ENCODE assay signal across 8 mouse cellular contexts in genomic region chr14:49829192-49830171, GRCm38 (mm10). TPM values are rescaled to one million over a fixed set of nuclear protein-coding genes. Genes with fewer than 3 reads are reported as not detected.
DNase-seq lines count a peak whose midpoint lies in the region; ATAC-seq lines count a peak whose summit lies in the region.

No protein-coding gene starts in this region.

- no peak for ATAC-seq in heart, embryonic 13.5 days (ENCODE audit: extremely low read depth, insufficient number of reproducible peaks, low FRiP score, low TSS enrichment)
- no peak; the same call in 1 of the 2 replicates for ATAC-seq in embryonic facial prominence, embryonic 14.5 days (ENCODE audit: low read depth)
- ATAC-seq in kidney, embryonic 15.5 days (replicated peaks; ENCODE audit: low FRiP score), result 0 out of 2 replicates have a peak, but pooled peaks have one; percentile 62
- peak; percentile 80 for ATAC-seq in midbrain, embryonic 12.5 days (ENCODE audit: low FRiP score, low read depth)

- intact Hi-C loops in heart, postnatal 14 days (cut with DNase I), result loop anchor here (5.0 kb wide), 1 partner anchor 72 kb away; no protein-coding TSS in a partner anchor

- H3K4me1 ChIP-seq in heart, embryonic 13.5 days, result peaks cover 8% of the 10 kb centered on the region; the same call in 1 of the 2 replicates
- H3K4me1 ChIP-seq in embryonic facial prominence, embryonic 14.5 days (ENCODE audit: control insufficient read depth, insufficient read depth, low read length), result no peaks in the 10 kb centered on the region
- H3K4me1 ChIP-seq in kidney, embryonic 15.5 days, result 0 out of 2 replicates have a peak, but pooled peaks cover 3% of the 10 kb centered on the region
- 0 out of 2 replicates have a peak, but pooled peaks cover 5% of the 10 kb centered on the region for H3K4me1 ChIP-seq in midbrain, embryonic 12.5 days

- no peak overlapping the region for H3K27ac ChIP-seq in heart, embryonic 13.5 days (replicated peaks)
- no peak overlapping the region for H3K27ac ChIP-seq in embryonic facial prominence, embryonic 14.5 days (replicated peaks; ENCODE audit: low read depth, low read length)
- no peak overlapping the region for H3K27ac ChIP-seq in kidney, embryonic 15.5 days
- no peak overlapping the region for H3K27ac ChIP-seq in midbrain, embryonic 12.5 days (replicated peaks)

- no peaks in the 10 kb centered on the region for H3K36me3 ChIP-seq in heart, embryonic 13.5 days
- H3K36me3 ChIP-seq in embryonic facial prominence, embryonic 14.5 days (ENCODE audit: control insufficient read depth, insufficient read depth, low read length), result no peaks in the 10 kb centered on the region
- H3K36me3 ChIP-seq in kidney, embryonic 15.5 days, result no peaks in the 10 kb centered on the region
- no peaks in the 10 kb centered on the region for H3K36me3 ChIP-seq in midbrain, embryonic 12.5 days

- 11% methylated on average over 17 of the region's 17 CpGs for WGBS in heart, embryonic 13.5 days
- WGBS in embryonic facial prominence, embryonic 14.5 days, result 11% methylated on average over 17 of the region's 17 CpGs
- WGBS in kidney, embryonic 15.5 days, result 14% methylated on average over 17 of the region's 17 CpGs
- WGBS in midbrain, embryonic 12.5 days, result 9% methylated on average over 17 of the region's 17 CpGs

- peak overlapping the region; percentile 73 for H3K9ac ChIP-seq in heart, embryonic 13.5 days
- H3K9ac ChIP-seq in embryonic facial prominence, embryonic 14.5 days (ENCODE audit: low read depth, low read length), result no peak overlapping the region
- no peak overlapping the region for H3K9ac ChIP-seq in kidney, embryonic 15.5 days
- peak overlapping the region; percentile 11; the same call in 1 of the 2 replicates for H3K9ac ChIP-seq in midbrain, embryonic 12.5 days (replicated peaks)

- DNase-seq in heart, postnatal 14 days, result no peak
- DNase-seq in embryonic facial prominence, embryonic 14.5 days (ENCODE audit: low spot score), result peak; percentile 19
- DNase-seq in thymus, postnatal 25 days, result no peak
- no peak for DNase-seq in frontal cortex, postnatal 36 days (ENCODE audit: low spot score in 2 of 2)
- DNase-seq in urinary bladder, postnatal 25 days (ENCODE audit: low spot score), result no peak

- peaks cover 3% of the 10 kb centered on the region; the same call in 1 of the 2 replicates for H3K9me3 ChIP-seq in heart, embryonic 13.5 days
- no peaks in the 10 kb centered on the region for H3K9me3 ChIP-seq in embryonic facial prominence, embryonic 14.5 days (ENCODE audit: control insufficient read depth, low read length)
- no peaks in the 10 kb centered on the region for H3K9me3 ChIP-seq in kidney, embryonic 15.5 days (replicated peaks)
- no peaks in the 10 kb centered on the region for H3K9me3 ChIP-seq in midbrain, embryonic 12.5 days

- peak overlapping the region; percentile 46 for H3K4me3 ChIP-seq in heart, embryonic 13.5 days
- H3K4me3 ChIP-seq in embryonic facial prominence, embryonic 14.5 days (ENCODE audit: low read depth, low read length), result peak overlapping the region; percentile 7; the same call in 1 of the 2 replicates
- H3K4me3 ChIP-seq in kidney, embryonic 15.5 days (replicated peaks), result peak overlapping the region; percentile 27
- peak overlapping the region; percentile 29 for H3K4me3 ChIP-seq in midbrain, embryonic 12.5 days

- H3K27me3 ChIP-seq in heart, embryonic 13.5 days (replicated peaks), result no peaks in the 10 kb centered on the region
- H3K27me3 ChIP-seq in embryonic facial prominence, embryonic 14.5 days (replicated peaks; ENCODE audit: control insufficient read depth, insufficient read depth, low read length), result no peaks in the 10 kb centered on the region
- no peaks in the 10 kb centered on the region for H3K27me3 ChIP-seq in kidney, embryonic 15.5 days
- no peaks in the 10 kb centered on the region for H3K27me3 ChIP-seq in midbrain, embryonic 12.5 days

- H3K4me2 ChIP-seq in heart, embryonic 13.5 days, result peak overlapping the region; percentile 72
- H3K4me2 ChIP-seq in embryonic facial prominence, embryonic 14.5 days (ENCODE audit: low read depth, low read length), result peak overlapping the region; percentile 25
- peak overlapping the region; percentile 57 for H3K4me2 ChIP-seq in kidney, embryonic 15.5 days
- H3K4me2 ChIP-seq in midbrain, embryonic 12.5 days (replicated peaks), result peak overlapping the region; percentile 52

RNA-seq across cellular contexts. Expression of gene Armh4, which starts 46.3 kb away (rescaled TPM):
- 57.5 and 62.7 TPM in 2 replicates for polyA plus RNA-seq in heart, embryonic 13.5 days (2015; fragmentation: Nextera tagmentation; extraction: Ambion mirVana)
- total RNA-seq in heart, postnatal 14 days (2021), result 1 to 10 TPM; 4.1 to 5.4 TPM
- 29.4 and 29.8 TPM in 2 replicates for polyA plus RNA-seq in embryonic facial prominence, embryonic 14.5 days (2014; fragmentation: Nextera tagmentation; extraction: Ambion mirVana)
- 5.7 and 7.7 TPM in 2 replicates for polyA plus RNA-seq in kidney, embryonic 15.5 days (2015; fragmentation: Nextera tagmentation; extraction: Ambion mirVana)
- 53.1 and 53.9 TPM in 2 replicates for polyA plus RNA-seq in midbrain, embryonic 12.5 days (2016; fragmentation: Nextera tagmentation; extraction: Ambion mirVana)

Comparison
In these comparisons a context has a peak if more than half of its experiments do, and no peak if none do; other contexts are left out.
1. ATAC-seq: peak in kidney, embryonic 15.5 days (single experiment) and midbrain, embryonic 12.5 days (single experiment); none in heart, embryonic 13.5 days (single experiment) and embryonic facial prominence, embryonic 14.5 days (single experiment).
2. H3K9ac ChIP-seq: peak in heart, embryonic 13.5 days (single experiment) and midbrain, embryonic 12.5 days (single experiment); none in embryonic facial prominence, embryonic 14.5 days (single experiment) and kidney, embryonic 15.5 days (single experiment).
3. Peak in every context shown above with its lines, with median percentiles within 50 percentile points of each other: H3K4me2 ChIP-seq and H3K4me3 ChIP-seq.